18 mouse cellular contexts compared by ENCODE assay signal in genomic region chr3:137029546-137029945, GRCm38 (mm10).
"Had no signal": no experiment of that assay in that cellular context is flagged by ENCODE, and none has a peak within 500 bp of the region (broad histone marks: within the 10 kb centered on the region; RNA-seq: fewer than 3 reads in every experiment).

No protein-coding gene starts in this region.

- DNase-seq: liver, postnatal 0 days; lung, adult 2 months; lung, postnatal 14 days; lung, postnatal 36 days; right cerebral cortex, postnatal 14 days; thymus, adult 2 months; thymus, postnatal 25 days; thymus, postnatal 4 days had no signal

- H3K9me3 ChIP-seq: lung, embryonic 15.5 days; megakaryocyte, embryonic 14.5 days; midbrain, embryonic 15.5 days; neural tube, embryonic 12.5 days; stomach, embryonic 15.5 days had no signal

- H3K9ac ChIP-seq: liver, postnatal 0 days; lung, embryonic 15.5 days; midbrain, embryonic 13.5 days; midbrain, embryonic 15.5 days; neural tube, embryonic 12.5 days; stomach, embryonic 15.5 days had no signal

- H3K27me3 ChIP-seq: lung, embryonic 15.5 days; midbrain, embryonic 13.5 days; midbrain, embryonic 15.5 days; neural tube, embryonic 12.5 days; stomach, embryonic 15.5 days had no signal

- ATAC-seq: liver, postnatal 0 days; lung, postnatal 0 days; midbrain, embryonic 13.5 days; midbrain, embryonic 15.5 days had no signal

- H3K27ac ChIP-seq: lung, embryonic 15.5 days; macrophage; midbrain, embryonic 13.5 days; midbrain, embryonic 15.5 days; neural tube, embryonic 12.5 days; stomach, embryonic 15.5 days; stomach, postnatal 0 days had no signal

- H3K4me2 ChIP-seq: lung, embryonic 15.5 days; midbrain, embryonic 11.5 days; midbrain, embryonic 13.5 days; midbrain, embryonic 15.5 days; neural tube, embryonic 12.5 days; stomach, embryonic 15.5 days had no signal

- H3K36me3 ChIP-seq: lung, embryonic 15.5 days; midbrain, embryonic 13.5 days; midbrain, embryonic 15.5 days; neural tube, embryonic 12.5 days; stomach, embryonic 15.5 days had no signal

- H3K4me3 ChIP-seq: lung, embryonic 15.5 days; megakaryocyte, embryonic 14.5 days; midbrain, embryonic 13.5 days; midbrain, embryonic 15.5 days; neural tube, embryonic 12.5 days; stomach, embryonic 15.5 days had no signal

- H3K4me1 ChIP-seq: lung, embryonic 15.5 days; megakaryocyte, embryonic 14.5 days; midbrain, embryonic 15.5 days; neural tube, embryonic 12.5 days; stomach, embryonic 15.5 days had no signal
